Mouse (Mus musculus): ENCODE data around the gene Srrt.

DNA sequence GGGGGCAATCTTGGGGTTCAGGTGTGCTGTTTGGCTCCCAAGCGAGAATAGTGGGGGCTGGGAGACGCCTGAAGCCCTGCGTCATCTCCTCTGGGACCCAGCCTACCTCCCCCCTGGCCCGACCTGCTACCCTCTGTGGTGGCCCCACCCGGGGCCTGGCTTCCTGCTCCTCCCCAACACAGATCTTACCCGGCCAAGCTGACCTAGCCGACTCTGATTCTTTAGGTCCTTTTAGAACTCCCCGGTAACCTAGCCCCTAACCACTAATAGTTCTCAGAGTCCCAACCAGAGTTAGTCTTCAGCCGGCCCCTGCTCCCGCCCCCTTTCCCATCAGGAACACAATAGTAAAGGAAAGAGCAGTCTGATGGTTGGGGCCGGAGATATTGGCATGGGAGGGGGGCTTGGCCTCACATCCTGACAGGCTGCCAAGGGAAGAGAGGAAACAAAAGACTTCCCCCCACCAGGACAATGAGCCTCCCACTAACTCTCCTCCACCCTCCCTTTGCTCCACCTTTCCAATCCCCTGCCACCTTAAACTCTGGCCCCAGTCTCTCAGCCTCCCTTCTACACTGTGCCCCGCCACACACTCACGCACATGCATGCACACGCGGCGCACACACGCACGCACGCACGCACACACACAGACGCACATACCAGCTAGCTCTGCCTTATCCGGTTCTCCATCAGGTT, 32.0 kb upstream of the Srrt start:
- no peak for TF ChIP-seq CTCF (IDR thresholded peaks at IDR 0.05; ENCODE audit: borderline replicate concordance, insufficient read depth, low read length)
- no peak for TF ChIP-seq POLR2A (IDR thresholded peaks at IDR 0.05; ENCODE audit: low read depth, low read length)
